Mouse (Mus musculus): ENCODE measurements around the gene P2rx7. TPM values are rescaled to one million over a fixed set of nuclear protein-coding genes. Genes with fewer than 3 reads are reported as not detected.

The P2rx7 gene
- polyA plus RNA-seq, 1 experiment = 2.5 TPM

- no peak overlapping the region for H3K4me3 ChIP-seq (replicated peaks)
- no peaks in the 10 kb centered on the region for H3K9me3 ChIP-seq
- peaks cover 29% of the 10 kb centered on the region for H3K4me1 ChIP-seq
- TF ChIP-seq FLI1 (IDR thresholded peaks at IDR 0.05; ENCODE audit: low read length) = no peak
- TF ChIP-seq GATA1 (IDR thresholded peaks at IDR 0.05; ENCODE audit: borderline replicate concordance, low read length) = no peak
- H3K36me3 ChIP-seq (replicated peaks; ENCODE audit: low read length) = no peaks in the 10 kb centered on the region
- peaks cover 4% of the 10 kb centered on the region for H3K27me3 ChIP-seq (replicated peaks)
These were observed 56.6 kb downstream of the P2rx7 start for GRCm38 (mm10) chr5:122700109-122700836.

- H3K4me1 ChIP-seq = peaks cover 29% of the 10 kb centered on the region
- no peak for TF ChIP-seq GATA1 (IDR thresholded peaks at IDR 0.05; ENCODE audit: borderline replicate concordance, low read length)
- H3K4me3 ChIP-seq (replicated peaks) = no peak overlapping the region
These were observed 57.1 kb downstream of the P2rx7 start for GRCm38 (mm10) chr5:122700837-122701212.

GRCm38 (mm10) chr5:122702156-122702555 lies 58.4 kb downstream of the P2rx7 start:
- Histone ChIP-seq H3K4me1 (peaks cover 30% of the 10 kb centered on the region), H3K36me3 (replicated peaks; ENCODE audit: low read length) (no peaks in the 10 kb centered on the region), H3K4me3 (replicated peaks) (no peak overlapping the region), H3K9me3 (no peaks in the 10 kb centered on the region), H3K27me3 (replicated peaks) (peaks cover 6% of the 10 kb centered on the region)
- no peak for TF ChIP-seq GATA1 (IDR thresholded peaks at IDR 0.05; ENCODE audit: borderline replicate concordance, low read length)
- no peak for TF ChIP-seq FLI1 (IDR thresholded peaks at IDR 0.05; ENCODE audit: low read length)

More at GRCm38 (mm10) chr5:122700837-122701212, 57.1 kb downstream of the P2rx7 start:
- Histone ChIP-seq H3K9me3 (no peaks in the 10 kb centered on the region), H3K27me3 (replicated peaks) (peaks cover 4% of the 10 kb centered on the region), H3K36me3 (replicated peaks; ENCODE audit: low read length) (no peaks in the 10 kb centered on the region)

- peaks cover 37% of the 10 kb centered on the region for H3K4me1 ChIP-seq
- H3K4me3 ChIP-seq (replicated peaks) = no peak overlapping the region
- H3K27me3 ChIP-seq (replicated peaks) = peaks cover 6% of the 10 kb centered on the region
- H3K9me3 ChIP-seq = no peaks in the 10 kb centered on the region
- TF ChIP-seq FLI1 (IDR thresholded peaks at IDR 0.05; ENCODE audit: low read length) = no peak
- TF ChIP-seq GATA1 (IDR thresholded peaks at IDR 0.05; ENCODE audit: borderline replicate concordance, low read length) = no peak
- no peaks in the 10 kb centered on the region for H3K36me3 ChIP-seq (replicated peaks; ENCODE audit: low read length)
These were observed 59.9 kb downstream of the P2rx7 start for GRCm38 (mm10) chr5:122703574-122703973.

- H3K4me1 ChIP-seq = peaks cover 31% of the 10 kb centered on the region
- TF ChIP-seq FLI1 (IDR thresholded peaks at IDR 0.05; ENCODE audit: low read length) = no peak
- TF ChIP-seq GATA1 (IDR thresholded peaks at IDR 0.05; ENCODE audit: borderline replicate concordance, low read length) = no peak
- no peak overlapping the region for H3K4me3 ChIP-seq (replicated peaks)
These were observed 60.9 kb downstream of the P2rx7 start for GRCm38 (mm10) chr5:122704571-122704970.

GRCm38 (mm10) chr5:122705174-122705573 lies 61.5 kb downstream of the P2rx7 start:
- TF ChIP-seq FLI1 (IDR thresholded peaks at IDR 0.05; ENCODE audit: low read length) = no peak
- no peak for TF ChIP-seq GATA1 (IDR thresholded peaks at IDR 0.05; ENCODE audit: borderline replicate concordance, low read length)
- Histone ChIP-seq H3K36me3 (replicated peaks; ENCODE audit: low read length) (no peaks in the 10 kb centered on the region), H3K4me1 (peaks cover 31% of the 10 kb centered on the region), H3K4me3 (replicated peaks) (no peak overlapping the region), H3K27me3 (replicated peaks) (peaks cover 3% of the 10 kb centered on the region), H3K9me3 (no peaks in the 10 kb centered on the region)

More at GRCm38 (mm10) chr5:122704571-122704970, 60.9 kb downstream of the P2rx7 start:
- peaks cover 3% of the 10 kb centered on the region for H3K27me3 ChIP-seq (replicated peaks)
- H3K36me3 ChIP-seq (replicated peaks; ENCODE audit: low read length) = no peaks in the 10 kb centered on the region
- no peaks in the 10 kb centered on the region for H3K9me3 ChIP-seq

GRCm38 (mm10) chr5:122706917-122707275 lies 63.2 kb downstream of the P2rx7 start:
- TF ChIP-seq GATA1 (IDR thresholded peaks at IDR 0.05; ENCODE audit: borderline replicate concordance, low read length) (no peak), FLI1 (IDR thresholded peaks at IDR 0.05; ENCODE audit: low read length) (no peak)
- Histone ChIP-seq H3K4me3 (replicated peaks) (peak overlapping the region; percentile 96), H3K9me3 (no peaks in the 10 kb centered on the region), H3K36me3 (replicated peaks; ENCODE audit: low read length) (peaks cover 2% of the 10 kb centered on the region), H3K4me1 (peaks cover 22% of the 10 kb centered on the region), H3K27me3 (replicated peaks) (peaks cover 3% of the 10 kb centered on the region)

GRCm38 (mm10) chr5:122707276-122708181 lies 63.8 kb downstream of the P2rx7 start, which contains the start of gene P2rx4:
Gene P2rx4 (plus strand): TSS chr5:122707544.
- no peak for TF ChIP-seq GATA1 (IDR thresholded peaks at IDR 0.05; ENCODE audit: borderline replicate concordance, low read length)
- Histone ChIP-seq H3K4me3 (replicated peaks) (peak within 1 kb of the TSS; percentile 96), H3K36me3 (replicated peaks; ENCODE audit: low read length) (peaks cover 3% of the 10 kb centered on the region), H3K4me1 (peaks cover 22% of the 10 kb centered on the region), H3K9me3 (peaks cover 3% of the 10 kb centered on the region; the same call in 1 of the 2 replicates), H3K27me3 (replicated peaks) (peaks cover 3% of the 10 kb centered on the region)

- H3K36me3 ChIP-seq (replicated peaks; ENCODE audit: low read length) = peaks cover 6% of the 10 kb centered on the region
- no peak for TF ChIP-seq GATA1 (IDR thresholded peaks at IDR 0.05; ENCODE audit: borderline replicate concordance, low read length)
- TF ChIP-seq FLI1 (IDR thresholded peaks at IDR 0.05; ENCODE audit: low read length) = no peak
- peak overlapping the region; percentile 96 for H3K4me3 ChIP-seq (replicated peaks)
- peaks cover 2% of the 10 kb centered on the region for H3K27me3 ChIP-seq (replicated peaks)
- H3K9me3 ChIP-seq = peaks cover 9% of the 10 kb centered on the region
- peaks cover 22% of the 10 kb centered on the region for H3K4me1 ChIP-seq
These were observed 65.1 kb downstream of the P2rx7 start for GRCm38 (mm10) chr5:122708819-122709218.

- Histone ChIP-seq H3K4me3 (replicated peaks) (no peak overlapping the region), H3K4me1 (no peaks in the 10 kb centered on the region), H3K36me3 (replicated peaks; ENCODE audit: low read length) (peaks cover 53% of the 10 kb centered on the region), H3K27me3 (replicated peaks) (no peaks in the 10 kb centered on the region), H3K9me3 (peaks cover 23% of the 10 kb centered on the region)
- TF ChIP-seq GATA1 (IDR thresholded peaks at IDR 0.05; ENCODE audit: borderline replicate concordance, low read length) = no peak
- no peak for TF ChIP-seq FLI1 (IDR thresholded peaks at IDR 0.05; ENCODE audit: low read length)
These were observed 72.0 kb downstream of the P2rx7 start for GRCm38 (mm10) chr5:122715723-122716122.

Measured in megakaryocyte, embryonic 14.5 days (primary cell).